Mouse (Mus musculus) Patski (cell line): ENCODE data around the gene Rarres2. TPM values are rescaled to one million over a fixed set of nuclear protein-coding genes. Genes with fewer than 3 reads are reported as not detected.
A peak's percentile ranks its signal among the peaks of the same experiment; 100 is the strongest.

ENCODE experiments used
- ATAC-seq: fragments of 100-300 bp; one replicate; pipeline ENCODE4 v1.8.0; 2021
- CTCF ChIA-PET: fragments of 350-600 bp; sonication (Branson Sonifier 250); formaldehyde crosslinking; loops from one replicate; lab custom pipeline; 2022; ENCODE audit warnings: inconsistent platforms; lab: Charles Lee
- POLR2A ChIA-PET: fragments of 350-600 bp; sonication (Branson Sonifier 250); formaldehyde crosslinking; loops from one replicate; lab custom pipeline; 2022; ENCODE audit warnings: antibody characterized with exemption, inconsistent platforms; lab: Charles Lee
- DNase-seq: peaks from one replicate; pipeline ENCODE4 v3.0.0-alpha.2; 2011; ENCODE audit warnings: low read depth, low spot score
- H3K27me3 ChIP-seq: fragments of 371-371 bp; one replicate; pipeline ENCODE4 v1.5.1; 2021
- CTCF ChIP-seq: fragments of 100-300 bp; IDR thresholded peaks from one replicate; pipeline ENCODE4 v1.5.1; 2021
- in situ Hi-C: fragments of 300-500 bp; cut with MboI; formaldehyde crosslinking; loops from 3 replicates; pipeline ENCODE4 v1.11.1; 2018; ENCODE audit warnings: low pct_unique_long_range_greater_than_20kb, mixed read lengths
- polyA plus RNA-seq: library from polyadenylated mRNA; unstranded; gene quantifications from one replicate; pipeline ENCODE4 v1.2.3, GENCODE M21; 2021

Gene Rarres2
- polyA plus RNA-seq, 1 experiment from 2014 or later, result 0.22 TPM

DNA sequence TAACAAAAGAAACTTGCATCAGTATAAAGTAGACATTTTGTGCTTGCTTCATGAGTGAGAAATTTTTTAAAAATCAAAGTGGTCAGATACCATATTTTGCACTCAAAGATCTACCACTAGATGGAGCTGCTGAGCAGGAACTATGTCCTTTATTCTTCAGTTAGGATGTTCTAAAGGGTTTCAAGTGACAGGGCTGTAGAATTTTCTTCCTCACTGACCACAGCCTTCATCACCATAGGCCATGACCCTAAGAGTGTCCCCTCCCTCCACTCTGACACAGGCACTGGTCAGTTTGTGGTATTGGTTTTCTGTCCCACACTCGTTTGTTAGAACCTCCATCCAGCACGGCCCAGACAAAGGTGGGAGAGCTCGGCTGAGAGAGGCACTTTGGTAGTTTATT, 9.4 kb upstream of the Rarres2 start:
- no peak for ATAC-seq
- no peaks in the 10 kb centered on the region for H3K27me3 ChIP-seq
- DNase-seq, result no peak
- ChIA-PET CTCF (interaction anchor here (0.8 to 3.1 kb wide), 14 partner anchors 8 to 201 kb away, joined by 3 to 20 read pairs (median 4); partner anchors contain the start of genes Gimap8, Gm44965 and Repin1), POLR2A (interaction anchor here (0.8 to 1.0 kb wide), 2 partner anchors 12 to 43 kb away, joined by 3 to 4 read pairs; partner anchors contain the start of genes Gm44965 and Repin1)
- TF ChIP-seq CTCF, result peak; percentile 64
- in situ Hi-C loops, result loop anchor here (5.0 kb wide), 1 partner anchor 60 kb away; no protein-coding TSS in a partner anchor

DNA sequence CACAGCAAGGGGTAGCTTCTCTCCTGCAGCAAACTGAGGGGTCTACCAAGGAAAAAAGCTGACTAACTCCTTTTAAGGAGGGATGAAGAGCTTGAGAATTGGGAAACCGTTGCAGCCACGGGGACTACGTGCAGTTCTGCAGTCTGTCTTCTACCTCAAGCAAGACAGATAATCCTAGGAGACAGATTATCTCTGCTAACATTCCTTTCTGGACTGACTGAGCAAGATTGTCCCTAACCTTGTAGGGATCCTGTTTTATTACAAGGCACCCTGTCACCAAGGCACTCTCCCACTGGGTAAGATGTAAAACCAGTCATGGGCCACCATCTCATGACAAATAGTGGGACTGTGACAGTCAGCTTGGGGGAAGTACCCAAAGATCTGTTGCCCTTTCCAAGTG, 8.7 kb upstream of the Rarres2 start:
- no peak for ATAC-seq
- H3K27me3 ChIP-seq, result no peaks in the 10 kb centered on the region
- no peak for DNase-seq
- ChIA-PET CTCF (interaction anchor here (0.9 to 3.1 kb wide), 8 partner anchors 10 to 190 kb away, joined by 3 to 20 read pairs (median 5); partner anchors contain the start of genes Gimap3, Gimap8, Gm44965 and Repin1), POLR2A (interaction anchor here (1.0 kb wide), 1 partner anchor 12 kb away, joined by 3 read pairs; the partner anchor contains the start of genes Gm44965 and Repin1)
- in situ Hi-C loops, result loop anchor here (5.0 kb wide), 1 partner anchor 61 kb away; no protein-coding TSS in a partner anchor
- TF ChIP-seq CTCF, result no peak

- in situ Hi-C loops, result loop anchor here (10.0 kb wide), 1 partner anchor 186 kb away; no protein-coding TSS in a partner anchor
- ChIA-PET POLR2A (interaction anchor here (0.5 to 1.0 kb wide), 3 partner anchors 12 to 34 kb away, joined by 3 to 11 read pairs (median 4); no protein-coding TSS in a partner anchor), CTCF (interaction anchor here (1.1 to 1.7 kb wide), 5 partner anchors 9 to 66 kb away, joined by 3 to 6 read pairs (median 3); partner anchors contain the start of genes Gm44965 and Repin1)
- DNase-seq (no peak), ATAC-seq (peak; percentile 47)
- TF ChIP-seq CTCF, result no peak
- no peaks in the 10 kb centered on the region for H3K27me3 ChIP-seq
Measured at GRCm38 (mm10) chr6:48579215-48579648, 6.6 kb upstream of the Rarres2 start.

GRCm38 (mm10) chr6:48578736-48579135, 6.1 kb upstream of the Rarres2 start:
- ATAC-seq (no peak), DNase-seq (no peak)
- POLR2A ChIA-PET, result interaction anchor here (0.8 to 1.2 kb wide), 3 partner anchors 9 to 23 kb away, joined by 3 to 5 read pairs (median 3); no protein-coding TSS in a partner anchor
- no peak for TF ChIP-seq CTCF
- no peaks in the 10 kb centered on the region for H3K27me3 ChIP-seq
- CTCF ChIA-PET, result interaction anchor here (1.3 to 1.5 kb wide), 2 partner anchors 9 to 17 kb away, joined by 3 read pairs; no protein-coding TSS in a partner anchor
- in situ Hi-C loops, result loop anchor here (10.0 kb wide), 1 partner anchor 186 kb away; no protein-coding TSS in a partner anchor

DNA sequence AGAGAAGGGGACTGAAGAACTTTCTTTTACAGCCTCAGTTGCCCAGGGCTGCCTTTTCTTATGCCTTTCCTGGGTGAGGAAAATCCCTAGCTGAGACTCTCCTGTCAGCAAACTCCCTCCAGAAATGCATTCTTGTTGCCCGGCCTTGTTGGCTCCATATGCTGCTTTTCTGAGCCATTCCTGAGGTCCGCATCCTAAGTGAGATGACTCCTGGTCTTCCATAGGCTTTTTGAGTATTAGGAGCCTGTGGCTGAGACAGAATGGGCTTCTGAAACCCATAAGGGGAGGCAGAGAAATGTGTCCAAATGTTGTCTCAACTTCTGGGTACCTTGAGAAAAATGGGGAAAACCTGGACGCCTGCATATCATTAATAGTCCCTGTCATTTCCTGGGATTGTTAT, 1.4 kb upstream of the Rarres2 start:
- DNase-seq (no peak), ATAC-seq (no peak)
- in situ Hi-C loops, result loop anchor here (10.0 kb wide), 1 partner anchor 191 kb away; no protein-coding TSS in a partner anchor
- TF ChIP-seq CTCF, result no peak
- H3K27me3 ChIP-seq, result no peaks in the 10 kb centered on the region
- ChIA-PET CTCF (interaction anchor here (0.8 to 1.5 kb wide), 2 partner anchors 9 to 16 kb away, joined by 3 read pairs; no protein-coding TSS in a partner anchor), POLR2A (no interaction called here)

DNA sequence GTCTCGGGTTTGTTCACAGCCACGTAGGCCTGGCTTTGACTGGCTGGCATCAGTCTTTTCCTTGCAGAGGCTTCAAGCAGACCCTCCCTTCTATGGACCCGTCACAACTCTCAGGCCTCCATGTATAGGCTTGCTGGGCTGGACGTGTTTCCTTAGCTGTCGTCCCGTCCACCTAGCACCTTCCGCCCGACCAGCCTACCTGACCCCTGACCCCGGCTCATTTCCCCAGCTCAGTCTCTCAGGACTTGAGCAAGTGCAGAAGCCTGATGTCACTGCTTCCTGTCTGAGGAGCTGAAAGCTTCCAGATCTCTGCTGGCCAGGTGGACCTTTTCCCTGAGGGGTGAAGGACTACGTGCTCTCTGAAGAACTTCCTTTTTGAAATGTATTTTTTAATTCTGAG, 691 bp upstream of the Rarres2 start:
- no peaks in the 10 kb centered on the region for H3K27me3 ChIP-seq
- ChIA-PET CTCF (interaction anchor here (0.8 to 1.5 kb wide), 2 partner anchors 9 to 16 kb away, joined by 3 read pairs; no protein-coding TSS in a partner anchor), POLR2A (no interaction called here)
- no peak for DNase-seq
- TF ChIP-seq CTCF, result no peak
- in situ Hi-C loops, result loop anchor here (10.0 kb wide), 1 partner anchor 192 kb away; no protein-coding TSS in a partner anchor
- ATAC-seq, result no peak

DNA sequence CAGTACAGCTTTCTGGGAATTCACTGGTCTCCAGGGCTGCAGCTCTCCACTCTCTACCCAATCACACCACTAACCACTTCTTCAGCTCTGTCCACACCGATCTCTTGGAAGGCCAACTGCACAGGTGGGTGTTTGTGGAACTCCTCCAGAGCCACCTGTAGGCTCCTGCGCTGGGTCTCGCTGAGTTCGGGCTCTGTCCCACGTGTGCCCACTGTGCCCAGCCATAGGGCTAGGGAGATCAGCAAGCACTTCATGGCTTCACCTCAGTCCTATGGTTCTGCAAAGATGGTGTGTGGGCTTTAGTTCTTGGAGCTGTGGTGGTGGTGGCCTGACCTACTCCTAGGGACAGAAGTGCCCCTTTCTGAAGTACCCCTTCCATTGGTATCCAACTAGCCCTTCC, 575 bp downstream of the Rarres2 start:
- in situ Hi-C loops, result loop anchor here (10.0 kb wide), 1 partner anchor 193 kb away; no protein-coding TSS in a partner anchor
- CTCF ChIA-PET, result no interaction called here
- DNase-seq (no peak), ATAC-seq (no peak)
- POLR2A ChIA-PET, result no interaction called here
- TF ChIP-seq CTCF, result no peak
- H3K27me3 ChIP-seq, result no peaks in the 10 kb centered on the region

DNA sequence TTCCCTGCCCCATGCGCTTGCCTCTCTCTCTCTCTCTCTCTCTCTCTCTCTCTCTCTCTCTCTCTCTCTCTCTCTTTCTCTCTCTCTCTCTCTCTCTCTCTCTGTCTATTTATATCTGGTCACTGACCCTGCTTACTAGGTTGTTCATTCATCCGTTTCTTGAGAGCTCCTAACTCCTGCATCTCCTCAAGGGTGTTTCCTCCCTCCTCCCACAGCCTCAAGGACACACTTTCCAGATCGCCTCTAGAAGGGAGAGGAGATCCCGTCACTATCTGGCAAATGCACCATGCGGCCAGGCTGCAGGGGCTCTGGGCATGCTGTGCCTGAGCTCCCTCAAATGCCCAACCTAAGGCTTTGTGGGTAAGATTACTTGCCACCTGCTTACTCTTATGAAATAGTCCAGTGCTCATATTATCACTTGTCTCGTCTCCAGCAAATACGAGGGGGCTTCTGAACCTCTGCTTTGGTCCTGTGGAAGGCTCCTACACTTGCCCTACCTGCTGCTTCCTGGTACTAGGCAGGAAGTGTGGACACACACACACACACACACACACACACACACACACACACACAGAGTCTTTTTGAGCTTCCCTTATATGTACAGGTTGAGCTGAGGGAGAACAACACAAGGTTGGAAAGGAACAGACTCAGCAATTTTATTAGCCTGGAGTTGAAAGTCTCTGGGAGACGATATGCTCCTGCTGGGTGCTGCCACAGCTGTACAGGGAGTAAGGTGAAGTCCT, 3.4 kb downstream of the Rarres2 start:
- in situ Hi-C loops, result no loop called here
- no peaks in the 10 kb centered on the region for H3K27me3 ChIP-seq
- no peak for DNase-seq
- CTCF ChIA-PET, result interaction anchor here (1.1 to 1.3 kb wide), 2 partner anchors 11 kb away, joined by 3 to 4 read pairs; no protein-coding TSS in a partner anchor
- POLR2A ChIA-PET, result interaction anchor here (0.9 kb wide), 1 partner anchor 9 kb away, joined by 3 read pairs; no protein-coding TSS in a partner anchor
- no peak for ATAC-seq
- TF ChIP-seq CTCF, result no peak

- POLR2A ChIA-PET, result no interaction called here
- in situ Hi-C loops, result no loop called here
- peak; percentile 4 for ATAC-seq
Measured at GRCm38 (mm10) chr6:48568036-48568984, 4.3 kb downstream of the Rarres2 start.

More at GRCm38 (mm10) chr6:48568036-48568984, 4.3 kb downstream of the Rarres2 start:
- TF ChIP-seq CTCF, result no peak
- DNase-seq, result no peak
- no peaks in the 10 kb centered on the region for H3K27me3 ChIP-seq
- CTCF ChIA-PET, result interaction anchor here (1.2 to 1.3 kb wide), 2 partner anchors 11 to 60 kb away, joined by 3 to 4 read pairs; no protein-coding TSS in a partner anchor
